Mouse (Mus musculus) forelimb bud, embryonic 11.5 days (tissue): ENCODE results near the gene Plekha8.

Experiments
- DNase-seq: peaks from one replicate; pipeline ENCODE4 v3.0.0-alpha.2; 2012; ENCODE audit warnings: low read depth, low spot score

Plekha8 gene

GRCm38 (mm10) chr6:54594469-54595329, at the start of gene Plekha8:
TSS of gene Plekha8 (plus strand) at chr6:54595111.
- DNase-seq, result peak; percentile 93

- DNase-seq, result no peak
These were observed 46.4 kb upstream of the Plekha8 start for GRCm38 (mm10) chr6:54548314-54549019.

- DNase-seq, result no peak
These were observed 45.6 kb upstream of the Plekha8 start for GRCm38 (mm10) chr6:54549311-54549710.

- no peak for DNase-seq
These were observed 44.0 kb upstream of the Plekha8 start for GRCm38 (mm10) chr6:54550801-54551323.

- no peak for DNase-seq
These were observed 42.0 kb upstream of the Plekha8 start for GRCm38 (mm10) chr6:54552721-54553413.

GRCm38 (mm10) chr6:54553632-54554031, 41.3 kb upstream of the Plekha8 start:
- DNase-seq, result no peak

GRCm38 (mm10) chr6:54554341-54555110, 40.4 kb upstream of the Plekha8 start:
- DNase-seq, result peak; percentile 40

GRCm38 (mm10) chr6:54555816-54556215, 39.1 kb upstream of the Plekha8 start:
- no peak for DNase-seq

GRCm38 (mm10) chr6:54557671-54558070, 37.2 kb upstream of the Plekha8 start:
- DNase-seq, result no peak

- no peak for DNase-seq
These were observed 36.4 kb upstream of the Plekha8 start for GRCm38 (mm10) chr6:54558466-54558865.

- no peak for DNase-seq
These were observed 32.7 kb upstream of the Plekha8 start for GRCm38 (mm10) chr6:54562018-54562809.

- no peak for DNase-seq
These were observed 31.4 kb upstream of the Plekha8 start for GRCm38 (mm10) chr6:54563561-54563960.

GRCm38 (mm10) chr6:54564506-54564991, 30.4 kb upstream of the Plekha8 start:
- DNase-seq, result no peak

- no peak for DNase-seq
These were observed 29.9 kb upstream of the Plekha8 start for GRCm38 (mm10) chr6:54565012-54565411.

- DNase-seq, result peak; percentile 75
These were observed 29.0 kb upstream of the Plekha8 start, which contains the start of gene Scrn1 for GRCm38 (mm10) chr6:54565665-54566545. TSS of gene Scrn1 (minus strand) at chr6:54566489.

GRCm38 (mm10) chr6:54566546-54566919, 28.4 kb upstream of the Plekha8 start:
- DNase-seq, result no peak

- no peak for DNase-seq
These were observed 25.1 kb upstream of the Plekha8 start for GRCm38 (mm10) chr6:54569776-54570175.

- no peak for DNase-seq
These were observed 21.5 kb upstream of the Plekha8 start for GRCm38 (mm10) chr6:54573218-54573955.
